Mouse (Mus musculus): Measurements from ENCODE around the gene Samsn1. TPM values are rescaled to one million over a fixed set of nuclear protein-coding genes. Genes with fewer than 3 reads are reported as not detected.

Samsn1 gene
- polyA plus RNA-seq, 1 experiment from 2014 or later = 1.1 TPM

- Histone ChIP-seq H3K4me3 (ENCODE audit: low read depth, low read length) (no peak overlapping the region), H3K36me3 (ENCODE audit: control insufficient read depth, insufficient read depth) (no peaks in the 10 kb centered on the region), H3K4me1 (replicated peaks; ENCODE audit: control insufficient read depth, insufficient read depth, low read length) (no peaks in the 10 kb centered on the region), H3K9me3 (ENCODE audit: control insufficient read depth) (no peaks in the 10 kb centered on the region), H3K27me3 (replicated peaks; ENCODE audit: control insufficient read depth, insufficient read depth, low read length) (no peaks in the 10 kb centered on the region), H3K4me2 (replicated peaks; ENCODE audit: low read depth) (no peak overlapping the region), H3K27ac (ENCODE audit: low read depth, low read length) (no peak overlapping the region), H3K9ac (ENCODE audit: low read depth, low read length) (no peak overlapping the region)
- ATAC-seq = no peak
- TF ChIP-seq CTCF (IDR thresholded peaks at IDR 0.05; ENCODE audit: low read depth) = no peak
- 86% methylated on average over 11 of the region's 11 CpGs for WGBS
These were observed 92.4 kb downstream of the Samsn1 start for GRCm38 (mm10) chr16:75929536-75930221.

GRCm38 (mm10) chr16:75926511-75926910 lies 95.6 kb downstream of the Samsn1 start:
- H3K9ac ChIP-seq (ENCODE audit: low read depth, low read length) = no peak overlapping the region
- no peak for TF ChIP-seq CTCF (IDR thresholded peaks at IDR 0.05; ENCODE audit: low read depth)
- no peaks in the 10 kb centered on the region for H3K27me3 ChIP-seq (replicated peaks; ENCODE audit: control insufficient read depth, insufficient read depth, low read length)
- WGBS = 40% methylated on average over 2 of the region's 2 CpGs
- H3K4me3 ChIP-seq (ENCODE audit: low read depth, low read length) = no peak overlapping the region
- no peaks in the 10 kb centered on the region for H3K36me3 ChIP-seq (ENCODE audit: control insufficient read depth, insufficient read depth)
- no peak overlapping the region for H3K4me2 ChIP-seq (replicated peaks; ENCODE audit: low read depth)
- ATAC-seq = peak; percentile 98
- no peaks in the 10 kb centered on the region for H3K9me3 ChIP-seq (ENCODE audit: control insufficient read depth)
- no peaks in the 10 kb centered on the region for H3K4me1 ChIP-seq (replicated peaks; ENCODE audit: control insufficient read depth, insufficient read depth, low read length)
- no peak overlapping the region for H3K27ac ChIP-seq (ENCODE audit: low read depth, low read length)

DNA sequence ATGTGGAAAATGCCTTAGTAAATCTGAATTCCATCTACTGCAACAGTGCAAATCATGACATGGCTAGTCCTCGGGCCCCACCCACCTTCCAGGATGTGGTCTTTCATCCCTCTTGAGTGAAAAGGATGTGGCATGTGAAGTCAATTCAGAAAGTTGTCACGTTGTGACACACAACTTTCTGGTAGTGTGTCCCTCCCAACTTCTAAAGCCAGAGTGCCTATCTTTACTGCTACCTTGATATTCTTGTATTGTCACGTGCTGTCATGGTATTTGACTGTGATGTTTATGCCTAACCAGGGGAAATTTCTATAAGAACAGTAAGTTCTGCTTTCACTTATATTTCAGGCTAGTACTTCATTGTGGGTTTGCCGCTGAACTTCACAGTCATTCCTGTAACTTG lies 101.2 kb downstream of the Samsn1 start:
- WGBS = 78% methylated on average over 4 of the region's 4 CpGs
- TF ChIP-seq CTCF (IDR thresholded peaks at IDR 0.05; ENCODE audit: low read depth) = no peak

GRCm38 (mm10) chr16:75919298-75919697 lies 102.8 kb downstream of the Samsn1 start:
- ATAC-seq = no peak
- WGBS = 85% methylated on average over 4 of the region's 4 CpGs
- H3K36me3 ChIP-seq (ENCODE audit: control insufficient read depth, insufficient read depth) = no peaks in the 10 kb centered on the region
- no peak overlapping the region for H3K27ac ChIP-seq (ENCODE audit: low read depth, low read length)
- TF ChIP-seq CTCF (IDR thresholded peaks at IDR 0.05; ENCODE audit: low read depth) = no peak
- H3K4me3 ChIP-seq (ENCODE audit: low read depth, low read length) = no peak overlapping the region
- no peak overlapping the region for H3K9ac ChIP-seq (ENCODE audit: low read depth, low read length)
- no peaks in the 10 kb centered on the region for H3K4me1 ChIP-seq (replicated peaks; ENCODE audit: control insufficient read depth, insufficient read depth, low read length)
- H3K9me3 ChIP-seq (ENCODE audit: control insufficient read depth) = no peaks in the 10 kb centered on the region
- no peak overlapping the region for H3K4me2 ChIP-seq (replicated peaks; ENCODE audit: low read depth)
- no peaks in the 10 kb centered on the region for H3K27me3 ChIP-seq (replicated peaks; ENCODE audit: control insufficient read depth, insufficient read depth, low read length)

More for the DNA sequence above, 101.2 kb downstream of the Samsn1 start:
- Histone ChIP-seq H3K4me1 (replicated peaks; ENCODE audit: control insufficient read depth, insufficient read depth, low read length) (no peaks in the 10 kb centered on the region), H3K27ac (ENCODE audit: low read depth, low read length) (no peak overlapping the region), H3K27me3 (replicated peaks; ENCODE audit: control insufficient read depth, insufficient read depth, low read length) (no peaks in the 10 kb centered on the region), H3K9me3 (ENCODE audit: control insufficient read depth) (no peaks in the 10 kb centered on the region), H3K36me3 (ENCODE audit: control insufficient read depth, insufficient read depth) (no peaks in the 10 kb centered on the region), H3K9ac (ENCODE audit: low read depth, low read length) (no peak overlapping the region), H3K4me2 (replicated peaks; ENCODE audit: low read depth) (no peak overlapping the region), H3K4me3 (ENCODE audit: low read depth, low read length) (no peak overlapping the region)
- no peak for ATAC-seq

DNA sequence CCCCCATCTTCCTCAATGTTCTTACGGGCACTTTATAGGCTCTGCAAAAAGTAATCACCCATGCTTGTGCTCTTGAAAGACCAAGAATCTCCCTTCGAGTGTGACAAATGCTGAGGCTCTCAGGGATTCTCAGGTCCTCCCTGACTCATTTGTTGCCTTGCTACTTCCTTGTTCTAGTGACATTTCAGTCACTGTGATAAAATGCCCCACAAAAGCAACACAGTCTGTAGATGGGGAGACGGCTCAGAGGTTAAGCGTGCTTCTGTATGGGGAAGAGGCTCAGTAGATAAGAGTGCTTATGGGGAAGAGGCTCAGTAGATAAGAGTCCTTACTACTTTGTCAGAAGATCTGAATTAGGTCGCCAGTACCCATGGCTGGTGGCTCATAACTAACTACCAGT lies 104.4 kb downstream of the Samsn1 start:
- H3K27ac ChIP-seq (ENCODE audit: low read depth, low read length) = no peak overlapping the region
- H3K4me2 ChIP-seq (replicated peaks; ENCODE audit: low read depth) = no peak overlapping the region
- no peaks in the 10 kb centered on the region for H3K27me3 ChIP-seq (replicated peaks; ENCODE audit: control insufficient read depth, insufficient read depth, low read length)
- H3K4me1 ChIP-seq (replicated peaks; ENCODE audit: control insufficient read depth, insufficient read depth, low read length) = no peaks in the 10 kb centered on the region
- no peak for ATAC-seq
- H3K9me3 ChIP-seq (ENCODE audit: control insufficient read depth) = no peaks in the 10 kb centered on the region
- WGBS = 65% methylated on average over 5 of the region's 5 CpGs
- H3K9ac ChIP-seq (ENCODE audit: low read depth, low read length) = no peak overlapping the region
- no peaks in the 10 kb centered on the region for H3K36me3 ChIP-seq (ENCODE audit: control insufficient read depth, insufficient read depth)
- no peak overlapping the region for H3K4me3 ChIP-seq (ENCODE audit: low read depth, low read length)
- TF ChIP-seq CTCF (IDR thresholded peaks at IDR 0.05; ENCODE audit: low read depth) = no peak

DNA sequence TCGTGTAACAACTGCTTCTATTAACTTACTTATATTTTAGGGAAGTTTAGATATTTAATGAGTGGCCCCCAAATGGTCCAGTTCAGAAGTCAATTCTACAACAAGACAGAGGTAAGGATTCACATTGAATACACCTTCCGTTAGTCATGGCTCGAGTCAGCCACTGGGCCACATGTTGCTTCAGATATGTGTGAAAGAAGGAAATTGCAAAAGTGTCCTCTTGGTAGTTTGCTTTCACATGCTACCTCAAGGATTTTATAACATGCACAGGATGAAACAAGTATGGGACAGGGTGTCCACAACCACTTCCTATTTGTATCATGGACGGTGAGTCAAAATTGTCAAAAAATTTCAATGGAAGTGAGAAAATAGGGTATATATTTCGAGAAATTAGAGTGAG lies 110.0 kb downstream of the Samsn1 start:
- TF ChIP-seq CTCF (IDR thresholded peaks at IDR 0.05; ENCODE audit: low read depth) = no peak
- Histone ChIP-seq H3K4me2 (replicated peaks; ENCODE audit: low read depth) (no peak overlapping the region), H3K9me3 (ENCODE audit: control insufficient read depth) (no peaks in the 10 kb centered on the region), H3K27ac (ENCODE audit: low read depth, low read length) (no peak overlapping the region), H3K9ac (ENCODE audit: low read depth, low read length) (no peak overlapping the region), H3K36me3 (ENCODE audit: control insufficient read depth, insufficient read depth) (no peaks in the 10 kb centered on the region), H3K4me3 (ENCODE audit: low read depth, low read length) (no peak overlapping the region), H3K4me1 (replicated peaks; ENCODE audit: control insufficient read depth, insufficient read depth, low read length) (no peaks in the 10 kb centered on the region), H3K27me3 (replicated peaks; ENCODE audit: control insufficient read depth, insufficient read depth, low read length) (no peaks in the 10 kb centered on the region)
- 89% methylated on average over 5 of the region's 5 CpGs for WGBS
- no peak for ATAC-seq
